Mouse (Mus musculus): ENCODE results near the gene Gzmm.

Gzmm gene

GRCm38 (mm10) chr10:79704065-79704969, 15.5 kb downstream of the Gzmm start, which contains the start of gene Bsg:
TSS of gene Bsg (plus strand) at chr10:79704491.
- DNase-seq, result peak; percentile 98

GRCm38 (mm10) chr10:79704970-79705360, 16.1 kb downstream of the Gzmm start:
- no peak for DNase-seq

- no peak for DNase-seq
Measured at GRCm38 (mm10) chr10:79705951-79706350, 17.1 kb downstream of the Gzmm start.

- DNase-seq, result no peak
Measured at GRCm38 (mm10) chr10:79706406-79707094, 17.7 kb downstream of the Gzmm start.

GRCm38 (mm10) chr10:79707162-79707561, 18.3 kb downstream of the Gzmm start:
- DNase-seq, result no peak

- no peak for DNase-seq
Measured at GRCm38 (mm10) chr10:79707759-79708158, 18.9 kb downstream of the Gzmm start.

- DNase-seq, result no peak
Measured at GRCm38 (mm10) chr10:79708668-79709067, 19.8 kb downstream of the Gzmm start.

GRCm38 (mm10) chr10:79709307-79709706, 20.5 kb downstream of the Gzmm start:
- DNase-seq, result no peak

GRCm38 (mm10) chr10:79712029-79712428, 23.2 kb downstream of the Gzmm start:
- DNase-seq, result no peak

- peak; percentile 92 for DNase-seq
Measured at GRCm38 (mm10) chr10:79712499-79713126, 23.8 kb downstream of the Gzmm start.

GRCm38 (mm10) chr10:79713163-79713562, 24.3 kb downstream of the Gzmm start:
- no peak for DNase-seq

GRCm38 (mm10) chr10:79714996-79715395, 26.2 kb downstream of the Gzmm start:
- no peak for DNase-seq

GRCm38 (mm10) chr10:79716254-79716987, 27.6 kb downstream of the Gzmm start, which contains the start of gene Hcn2:
TSS of gene Hcn2 (plus strand) at chr10:79716634.
- DNase-seq, result no peak

- peak; percentile 48 for DNase-seq
Measured at GRCm38 (mm10) chr10:79716988-79717355, 28.2 kb downstream of the Gzmm start.

- peak; percentile 81 for DNase-seq
Measured at GRCm38 (mm10) chr10:79717640-79718357, 29.0 kb downstream of the Gzmm start.

GRCm38 (mm10) chr10:79721089-79721488, 32.3 kb downstream of the Gzmm start:
- no peak for DNase-seq

GRCm38 (mm10) chr10:79723047-79723446, 34.2 kb downstream of the Gzmm start:
- DNase-seq, result no peak

- no peak for DNase-seq
Measured at GRCm38 (mm10) chr10:79723692-79724091, 34.9 kb downstream of the Gzmm start.

GRCm38 (mm10) chr10:79726090-79726489, 37.3 kb downstream of the Gzmm start:
- peak; percentile 81 for DNase-seq

GRCm38 (mm10) chr10:79728323-79729249, 39.8 kb downstream of the Gzmm start:
- DNase-seq, result no peak

All from thymus, postnatal 4 days (tissue).